Mouse (Mus musculus): ENCODE data around the gene Cbr1. TPM values are rescaled to one million over a fixed set of nuclear protein-coding genes. Genes with fewer than 3 reads are reported as not detected.

The Cbr1 gene
- polyA plus RNA-seq (2012; rRNA removed; ENCODE audit: low replicate concordance): 118 and 128 TPM in 2 replicates

DNA sequence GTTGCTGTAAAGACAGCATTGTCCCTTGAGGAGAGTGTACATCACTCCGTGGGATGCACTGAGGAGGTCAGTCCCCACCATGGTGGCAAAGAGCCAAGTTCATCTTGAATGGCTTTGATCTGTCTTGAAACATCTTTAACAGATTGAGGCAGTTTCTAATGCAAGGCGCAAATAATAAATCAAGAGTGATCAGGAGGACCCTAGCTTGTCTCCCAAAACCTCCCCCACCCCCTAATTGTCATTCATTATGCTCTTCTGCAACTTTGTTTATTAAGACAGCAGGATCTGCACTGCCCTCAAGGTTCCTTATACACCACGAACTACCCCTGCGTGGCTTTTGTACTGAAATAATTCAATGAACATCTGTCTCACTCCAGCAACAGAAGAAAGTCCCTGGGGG, at the start of gene Cbr1:
Cbr1 (plus strand) TSS at position 301 of the 400 bp plus-strand sequence.

DNA sequence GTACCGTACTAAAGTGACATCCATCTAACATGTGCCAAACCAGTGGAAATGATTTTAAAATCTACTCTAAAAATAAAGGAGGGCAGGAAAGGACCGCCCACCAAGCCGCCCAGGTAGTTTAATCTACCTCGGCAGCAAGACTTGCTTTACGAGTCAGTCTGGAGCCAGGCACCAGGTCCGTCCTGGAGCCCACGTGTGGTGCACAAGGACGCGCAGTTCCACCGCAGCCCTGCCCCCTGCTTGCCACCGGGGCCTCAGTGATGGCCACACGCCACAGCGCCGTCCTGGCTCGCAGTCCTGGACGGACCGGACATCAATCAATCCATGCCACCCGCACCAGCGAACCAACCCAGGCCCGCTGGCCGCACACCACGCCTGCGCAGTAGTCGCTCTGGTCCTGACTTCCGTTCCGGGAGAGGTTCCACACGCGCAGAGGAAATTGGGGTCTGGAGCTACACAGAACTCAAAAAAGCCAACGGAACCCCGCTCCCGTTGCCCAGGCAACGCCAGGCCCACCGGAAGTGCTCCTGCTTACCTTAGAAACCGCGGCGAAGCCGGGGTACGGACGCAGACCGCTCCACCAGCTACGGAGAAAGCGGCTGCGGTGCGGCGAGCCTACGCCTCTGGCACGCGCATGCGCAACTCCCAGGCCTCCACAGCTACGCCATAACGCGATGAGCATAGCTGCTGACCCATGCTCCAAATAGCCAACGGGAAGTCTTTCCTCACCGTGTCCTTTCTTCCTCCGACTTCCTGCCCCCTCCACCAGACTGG, 2.0 kb upstream of the Cbr1 start, which contains the start of gene Setd4:
Setd4 (minus strand) TSS at position 625 of the 774 bp plus-strand sequence.

DNA sequence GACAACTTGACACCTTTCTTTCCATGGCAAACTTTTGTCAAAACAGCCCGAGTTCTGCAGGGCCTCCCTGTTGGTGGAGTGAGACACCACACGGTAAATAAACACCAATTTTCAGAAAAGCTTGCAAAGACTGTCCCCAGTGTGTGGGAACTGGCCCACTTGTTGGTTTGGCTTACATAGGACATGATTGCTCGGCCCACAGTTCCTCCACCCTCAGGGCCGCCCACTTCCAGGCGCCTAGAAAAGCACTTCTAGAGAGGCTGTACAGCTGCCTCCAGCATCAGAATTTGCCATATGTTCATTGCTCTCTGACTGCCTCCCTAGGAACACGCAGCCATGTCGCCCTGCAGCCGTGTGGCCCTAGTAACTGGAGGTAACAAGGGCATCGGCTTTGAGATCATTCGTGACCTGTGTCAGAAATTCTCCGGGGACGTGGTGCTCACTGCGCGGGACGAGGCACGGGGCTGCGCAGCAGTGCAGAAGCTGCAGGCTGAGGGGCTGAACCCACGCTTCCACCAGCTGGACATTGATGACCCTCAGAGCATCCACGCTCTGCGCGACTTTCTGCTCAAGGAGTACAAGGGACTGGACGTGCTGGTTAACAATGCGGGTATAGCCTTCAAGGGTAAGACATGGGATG, 22.2 kb downstream of the Cbr1 start, which contains the start of gene Gm5678:
Gm5678 (plus strand) TSS at position 337 of the 640 bp plus-strand sequence.

Other genes starting within 250 kb of the Cbr1 start
- gene Setd4, start 1.8 kb upstream of the Cbr1 start, polyA plus RNA-seq (2012; rRNA removed; ENCODE audit: low replicate concordance): 8.1 and 10.3 TPM in 2 replicates
- not detected in 2 replicates for gene Gm5678, start 22.2 kb downstream of the Cbr1 start, polyA plus RNA-seq (2012; rRNA removed; ENCODE audit: low replicate concordance)
- gene Cbr3, start 77.4 kb downstream of the Cbr1 start, polyA plus RNA-seq (2012; rRNA removed; ENCODE audit: low replicate concordance): 7.7 and 34.7 TPM in 2 replicates
- 39.3 and 52.6 TPM in 2 replicates for gene Dop1b, start 106.1 kb downstream of the Cbr1 start, polyA plus RNA-seq (2012; rRNA removed; ENCODE audit: low replicate concordance)
- gene Morc3, start 226.3 kb downstream of the Cbr1 start, polyA plus RNA-seq (2012; rRNA removed; ENCODE audit: low replicate concordance): 8.7 and 13.5 TPM in 2 replicates